Mouse (Mus musculus): Measurements from ENCODE around the gene Vmn1r196. TPM values are rescaled to one million over a fixed set of nuclear protein-coding genes. Genes with fewer than 3 reads are reported as not detected.
"Not testable (repeated sequence)": the region's sequence is repeated elsewhere in the genome, so short reads cannot be mapped to it uniquely, and the experiment has no call there.

Vmn1r196 gene
- not detected for total RNA-seq (2021)
- long read RNA-seq, experiment 1, result 0 reads
- long read RNA-seq, experiment 2, result 0 reads

GRCm38 (mm10) chr13:22289620-22290019 lies at the start of gene Vmn1r196:
Gene Vmn1r196 (plus strand): TSS chr13:22289920.
- intact Hi-C loops (cut with DNase I), result no loop called here
- DNase-seq, result no peak

- DNase-seq, result no peak
- intact Hi-C loops (cut with DNase I), result no loop called here
Measured at GRCm38 (mm10) chr13:22243915-22244314, 45.8 kb upstream of the Vmn1r196 start, which contains the start of gene Vmn1r194. Gene Vmn1r194 (plus strand): TSS chr13:22244215.

GRCm38 (mm10) chr13:22270222-22270621 lies 19.5 kb upstream of the Vmn1r196 start, which contains the start of gene Vmn1r195:
Gene Vmn1r195 (plus strand): TSS chr13:22270522.
- intact Hi-C loops (cut with DNase I); DNase-seq: not testable (repeated sequence)

GRCm38 (mm10) chr13:22271721-22272120 lies 18.0 kb upstream of the Vmn1r196 start:
- intact Hi-C loops (cut with DNase I), result no loop called here
- DNase-seq, result no peak

GRCm38 (mm10) chr13:22284578-22284977 lies 5.1 kb upstream of the Vmn1r196 start:
- no peak for DNase-seq
- intact Hi-C loops (cut with DNase I), result no loop called here

- DNase-seq; intact Hi-C loops (cut with DNase I): not testable (repeated sequence)
Measured at GRCm38 (mm10) chr13:22308075-22308474, 18.4 kb downstream of the Vmn1r196 start.

- intact Hi-C loops (cut with DNase I), result no loop called here
- no peak for DNase-seq
Measured at GRCm38 (mm10) chr13:22315361-22315760, 25.6 kb downstream of the Vmn1r196 start.

GRCm38 (mm10) chr13:22317366-22317765 lies 27.6 kb downstream of the Vmn1r196 start:
- intact Hi-C loops (cut with DNase I), result no loop called here
- no peak for DNase-seq

GRCm38 (mm10) chr13:22320091-22320490 lies 30.4 kb downstream of the Vmn1r196 start:
- intact Hi-C loops (cut with DNase I), result no loop called here
- no peak for DNase-seq

- DNase-seq, result no peak
- intact Hi-C loops (cut with DNase I), result no loop called here
Measured at GRCm38 (mm10) chr13:22324289-22324688, 34.6 kb downstream of the Vmn1r196 start, which contains the start of gene Vmn1r197. Gene Vmn1r197 (plus strand): TSS chr13:22324589.

- intact Hi-C loops (cut with DNase I), result no loop called here
- no peak for DNase-seq
Measured at GRCm38 (mm10) chr13:22333269-22333668, 43.5 kb downstream of the Vmn1r196 start.

- intact Hi-C loops (cut with DNase I), result no loop called here
Measured at GRCm38 (mm10) chr13:22335565-22335964, 45.8 kb downstream of the Vmn1r196 start.

More at GRCm38 (mm10) chr13:22335565-22335964, 45.8 kb downstream of the Vmn1r196 start:
- no peak for DNase-seq

Other genes with a start within 250 kb of the Vmn1r196 start
- 10 to 100 TPM; 29.6 to 55.4 TPM for gene Hist1h4i, start 248.6 kb upstream of the Vmn1r196 start, total RNA-seq (2021)
- gene Hist1h2ag, start 247.0 kb upstream of the Vmn1r196 start, total RNA-seq (2021), result 100 to 1,000 TPM in 1 of 2 experiments, 10 to 100 TPM in 1; 44.4 to 112 TPM
- 10 to 100 TPM; 36.4 to 83.6 TPM for gene Hist1h2bj, start 246.7 kb upstream of the Vmn1r196 start, total RNA-seq (2021)
- not detected for gene Vmn1r188, start 205.5 kb upstream of the Vmn1r196 start, total RNA-seq (2021)
- gene Vmn1r189, start 184.1 kb upstream of the Vmn1r196 start, total RNA-seq (2021), result not detected
- gene Vmn1r191, start 106.0 kb upstream of the Vmn1r196 start, total RNA-seq (2021), result not detected
- not detected for gene Vmn1r192, start 98.8 kb upstream of the Vmn1r196 start, total RNA-seq (2021)
- not detected for gene Vmn1r193, start 66.8 kb upstream of the Vmn1r196 start, total RNA-seq (2021)
- not detected for gene Vmn1r194, start 45.7 kb upstream of the Vmn1r196 start, total RNA-seq (2021)
- not detected for gene Vmn1r195, start 19.4 kb upstream of the Vmn1r196 start, total RNA-seq (2021)
- gene Vmn1r197, start 34.7 kb downstream of the Vmn1r196 start, total RNA-seq (2021), result not detected
- not detected for gene Vmn1r198, start 60.4 kb downstream of the Vmn1r196 start, total RNA-seq (2021)
- not detected for gene Vmn1r199, start 89.9 kb downstream of the Vmn1r196 start, total RNA-seq (2021)
- gene Vmn1r200, start 100.5 kb downstream of the Vmn1r196 start, total RNA-seq (2021), result not detected
- not detected for gene Vmn1r201, start 182.0 kb downstream of the Vmn1r196 start, total RNA-seq (2021)
- under 1 TPM in 1 of 2 experiments, not detected in 1; 0.05 TPM for gene Vmn1r202, start 215.5 kb downstream of the Vmn1r196 start, total RNA-seq (2021)
- not detected for gene Vmn1r203, start 228.2 kb downstream of the Vmn1r196 start, total RNA-seq (2021)

Data from heart, postnatal 14 days (tissue).